Mouse (Mus musculus) lung, adult 18-20 months (tissue): ENCODE measurements around the gene Capn7.

Experiments used
- DNase-seq, 2 experiments: peaks; one replicate each; pipeline ENCODE4 v3.0.0; 2022; ENCODE audit warnings: mixed read lengths in 2 of 2

Capn7 gene

GRCm38 (mm10) chr14:31416411-31416810 lies 80.0 kb downstream of the Capn7 start:
- no peak for DNase-seq

GRCm38 (mm10) chr14:31416835-31417549 lies 80.6 kb downstream of the Capn7 start:
- DNase-seq, result peak; percentile 72 to 83

- no peak for DNase-seq
Measured at GRCm38 (mm10) chr14:31419279-31419678, 82.8 kb downstream of the Capn7 start.

- DNase-seq, result no peak
Measured at GRCm38 (mm10) chr14:31420135-31420534, 83.7 kb downstream of the Capn7 start.

- DNase-seq, result no peak
Measured at GRCm38 (mm10) chr14:31420562-31420961, 84.1 kb downstream of the Capn7 start.

- no peak for DNase-seq
Measured at GRCm38 (mm10) chr14:31420985-31421384, 84.5 kb downstream of the Capn7 start.
